Mouse (Mus musculus): Measurements from ENCODE around the gene Eml1.

The Eml1 gene

GRCm38 (mm10) chr12:108554861-108555556 is 184.3 kb downstream of the Eml1 start:
- DNase-seq, result peak; percentile 64

DNA sequence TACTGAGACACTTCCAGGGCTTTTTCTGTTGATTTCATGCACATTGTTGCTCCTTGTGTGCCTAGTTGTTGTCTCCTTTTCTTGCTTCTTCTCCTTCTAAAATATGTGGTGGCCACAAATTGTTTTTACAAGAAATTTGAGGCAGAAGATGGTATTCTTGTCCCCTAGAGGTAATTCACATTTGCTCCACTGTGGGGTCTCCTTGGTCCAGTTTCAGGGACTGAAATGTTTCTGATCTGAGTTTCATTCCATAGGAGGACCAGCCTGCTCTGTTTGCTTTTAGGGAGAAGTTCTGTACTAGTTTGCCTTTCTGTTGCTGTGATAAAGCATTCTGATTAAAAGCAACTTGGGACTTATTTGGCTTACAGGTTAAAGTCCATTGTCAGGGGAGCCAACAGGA is 187.4 kb downstream of the Eml1 start:
- DNase-seq, result no peak

DNA sequence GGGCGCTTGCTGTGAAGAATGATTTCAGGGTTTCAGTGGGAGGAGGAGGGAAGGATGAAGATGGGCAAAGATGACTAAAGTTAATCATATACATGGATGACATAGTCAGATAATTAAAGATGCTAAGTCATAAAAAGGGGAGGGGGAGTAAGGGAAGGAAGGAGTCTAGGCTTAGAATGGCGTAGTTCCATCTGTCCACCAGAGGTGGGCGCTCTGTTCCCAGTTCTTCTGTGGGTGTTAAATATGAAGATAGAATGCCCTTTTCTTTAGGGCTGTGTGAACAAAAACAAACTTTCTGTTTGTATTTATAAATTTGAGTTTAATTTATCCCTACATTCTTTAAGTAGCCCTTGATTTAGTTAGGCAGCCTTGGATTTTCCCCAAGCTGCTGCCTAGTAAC is 192.5 kb downstream of the Eml1 start:
- DNase-seq, result peak; percentile 21

- DNase-seq, result no peak
Observed at GRCm38 (mm10) chr12:108564910-108565506, 194.3 kb downstream of the Eml1 start.

- no peak for DNase-seq
Observed at GRCm38 (mm10) chr12:108579156-108579871, 208.6 kb downstream of the Eml1 start.

- DNase-seq, result no peak
Observed at GRCm38 (mm10) chr12:108583775-108584174, 213.0 kb downstream of the Eml1 start.

Data from thymus, postnatal 14 days (tissue).